Mouse (Mus musculus): ENCODE data around the gene Il9r. TPM values are rescaled to one million over a fixed set of nuclear protein-coding genes. Genes with fewer than 3 reads are reported as not detected.

The Il9r gene
- polyA plus RNA-seq, 1 experiment from 2014 or later: 0.13 TPM

DNA sequence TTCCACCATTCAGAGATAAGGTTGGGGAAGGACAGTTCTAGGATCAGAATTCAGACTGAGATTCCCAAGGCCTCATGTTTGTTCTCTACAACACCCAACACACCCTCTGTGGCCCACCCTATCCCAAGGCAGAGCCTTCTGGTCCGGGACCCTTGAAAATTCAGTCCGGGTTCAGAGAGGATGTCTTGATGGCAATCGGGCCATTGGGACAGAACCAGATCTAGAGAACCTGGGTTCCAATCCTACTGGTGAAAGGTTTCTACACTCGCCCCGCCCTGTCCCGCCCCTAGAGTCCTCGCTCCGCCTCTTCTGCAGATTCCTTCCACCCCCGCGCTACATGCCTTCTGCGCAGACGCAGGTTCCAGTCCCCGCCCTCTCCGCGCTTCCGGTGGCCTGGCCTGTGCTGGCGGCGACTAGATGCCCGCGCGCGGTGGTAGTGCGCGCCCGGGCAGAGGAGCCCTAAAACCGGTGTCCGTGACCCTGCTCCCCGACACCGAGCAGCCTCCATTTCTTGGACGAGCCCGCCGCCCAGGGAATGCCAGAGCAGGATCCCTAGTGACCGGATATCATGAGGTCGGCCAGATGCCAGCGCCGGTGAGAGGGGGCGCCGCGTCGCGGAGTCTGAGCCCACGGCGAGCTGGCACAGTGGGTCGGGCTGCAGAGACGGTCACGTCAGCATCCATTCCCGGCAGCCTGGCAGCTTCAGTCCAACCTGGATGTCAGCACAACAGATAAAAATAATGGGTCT lies 26.2 kb upstream of the Il9r start, which contains the start of gene Mpg:
Gene Mpg, plus strand, starts transcription at position 382 of the 748 bp plus-strand sequence.
- Histone ChIP-seq H3K4me3 (replicated peaks) (peak within 1 kb of the TSS; percentile 84), H3K36me3 (peaks cover 34% of the 10 kb centered on the region), H3K9me3 (replicated peaks) (no peaks in the 10 kb centered on the region), H3K4me2 (peak within 1 kb of the TSS; percentile 92), H3K27me3 (peaks cover 46% of the 10 kb centered on the region), H3K9ac (peak within 1 kb of the TSS; percentile 95), H3K27ac (peak within 1 kb of the TSS; percentile 84), H3K4me1 (replicated peaks) (peaks cover 76% of the 10 kb centered on the region)
- WGBS (ENCODE audit: insufficient replicate concordance): 3% methylated on average over 47 of the region's 47 CpGs
- peak; percentile 90 for ATAC-seq (ENCODE audit: low read depth)
- DNase-seq: peak; percentile 87

DNA sequence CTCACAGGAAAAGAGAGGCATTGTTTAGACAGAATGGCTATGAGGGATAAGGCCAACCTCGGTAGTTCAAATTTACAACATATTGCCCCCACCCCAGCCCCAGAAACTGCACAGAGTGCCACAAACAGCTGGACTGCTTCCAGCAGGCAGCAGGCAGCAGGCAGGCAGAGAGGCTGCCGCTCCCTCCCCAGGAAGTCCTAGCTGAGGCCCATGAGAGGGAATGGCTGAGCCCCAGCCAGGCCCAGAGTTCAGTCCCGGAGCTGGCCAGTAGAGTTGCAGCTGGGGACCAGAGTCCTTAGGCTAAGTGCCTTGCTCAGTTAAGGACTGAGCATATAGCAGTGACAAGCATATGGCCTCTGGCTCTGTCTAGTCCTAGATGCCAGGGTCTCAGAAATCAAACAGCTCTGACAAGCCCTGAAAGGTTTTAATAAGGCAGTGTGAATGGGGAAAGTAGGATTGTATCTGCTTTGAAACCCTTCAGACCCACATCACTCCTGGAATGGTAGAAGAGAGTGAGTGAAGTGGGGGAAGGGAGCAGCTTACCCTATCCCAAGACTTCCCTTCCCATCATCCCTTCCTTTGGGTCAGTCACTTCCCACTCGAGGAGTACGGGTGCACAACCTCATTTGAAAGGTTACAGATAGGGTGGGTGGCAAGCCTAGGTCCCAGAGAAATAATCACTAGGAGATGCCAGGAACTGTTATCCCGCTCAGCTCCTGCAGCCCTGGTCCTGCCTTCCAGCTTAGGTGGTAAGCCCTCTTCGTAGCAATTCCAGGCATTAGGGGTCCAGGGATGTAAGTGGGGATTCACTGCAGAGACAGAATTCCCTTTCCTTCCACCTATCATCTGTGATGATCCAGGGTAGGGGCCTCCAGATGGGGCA lies 25.4 kb upstream of the Il9r start:
- no peak for ATAC-seq (ENCODE audit: low read depth)
- peak overlapping the region; percentile 92 for H3K4me2 ChIP-seq
- H3K9ac ChIP-seq: 0 out of 2 replicates have a peak overlapping the region, but pooled peaks have one; percentile 17
- no peaks in the 10 kb centered on the region for H3K9me3 ChIP-seq (replicated peaks)
- peak overlapping the region; percentile 44 for H3K27ac ChIP-seq
- peaks cover 26% of the 10 kb centered on the region for H3K36me3 ChIP-seq
- DNase-seq: no peak
- H3K4me1 ChIP-seq (replicated peaks): peaks cover 78% of the 10 kb centered on the region
- WGBS (ENCODE audit: insufficient replicate concordance): 47% methylated on average over 7 of the region's 7 CpGs
- H3K27me3 ChIP-seq: peaks cover 54% of the 10 kb centered on the region
- H3K4me3 ChIP-seq (replicated peaks): peak overlapping the region; percentile 84

DNA sequence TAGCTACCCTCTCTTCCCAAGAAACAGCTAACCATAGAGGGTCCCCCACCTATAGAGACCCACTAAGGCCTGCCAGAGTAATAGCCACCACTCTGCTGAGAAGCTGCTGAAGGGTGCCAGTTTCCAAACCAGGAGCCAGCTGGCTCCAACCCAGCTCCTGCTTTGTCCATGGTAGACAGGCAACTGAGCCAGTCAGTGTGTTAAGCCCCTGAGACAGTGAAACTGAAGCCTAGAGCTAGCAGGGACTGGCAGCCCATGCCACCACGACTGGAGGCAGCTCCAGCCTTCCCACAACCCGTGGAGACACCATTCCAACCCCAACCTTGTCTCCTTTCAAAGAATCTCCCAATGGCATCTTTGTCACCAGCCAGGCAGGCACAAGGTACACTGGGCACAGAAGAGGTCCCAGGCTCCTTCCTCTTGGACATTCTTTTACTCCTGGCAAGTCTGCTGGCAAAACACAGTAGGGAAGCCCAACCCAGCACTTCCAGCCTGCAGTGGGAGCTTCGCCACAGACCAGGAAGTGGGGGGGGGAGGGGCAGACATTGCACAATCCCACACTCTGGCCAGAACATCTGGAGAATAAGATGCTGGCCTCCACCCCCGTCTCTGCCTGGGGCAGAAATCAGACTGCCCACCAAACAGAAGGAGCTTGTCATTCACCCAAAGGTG lies 24.5 kb upstream of the Il9r start:
- Histone ChIP-seq H3K27ac (peak overlapping the region; percentile 44), H3K4me2 (no peak overlapping the region)

DNA sequence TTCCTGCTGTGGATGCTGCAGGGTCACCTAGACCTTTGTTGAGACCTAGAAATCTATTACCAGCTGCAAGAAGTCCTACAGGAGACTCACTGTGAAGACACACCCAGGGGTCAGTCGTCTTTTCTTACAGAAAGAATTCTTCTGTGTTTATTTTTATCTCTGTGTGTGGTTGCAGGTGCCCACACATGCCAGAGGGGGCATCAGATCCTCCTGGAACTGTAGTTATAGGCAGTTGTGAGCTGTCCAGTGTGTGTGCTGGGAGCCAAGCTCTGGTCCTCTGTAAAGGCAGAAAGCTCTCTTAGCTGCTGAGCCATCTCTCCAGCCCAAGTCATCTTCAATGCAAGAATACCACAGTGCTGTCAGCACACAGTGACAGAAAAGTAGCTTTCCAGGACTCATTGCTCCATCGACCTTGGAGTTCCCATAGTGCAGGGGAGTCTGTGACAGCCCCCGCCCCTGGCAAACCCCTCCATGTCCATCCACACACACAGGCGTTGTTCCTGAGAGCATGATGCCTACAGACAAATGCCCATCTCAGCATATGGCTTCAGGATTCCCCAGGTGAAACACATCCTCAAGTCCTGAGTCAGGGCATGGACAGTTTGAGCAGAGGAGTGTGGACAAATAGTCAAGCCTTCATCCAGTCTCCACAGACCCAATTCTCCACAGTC lies 23.4 kb upstream of the Il9r start:
- WGBS (ENCODE audit: insufficient replicate concordance): 50% methylated on average over 4 of the region's 4 CpGs
- H3K9me3 ChIP-seq (replicated peaks): no peaks in the 10 kb centered on the region
- no peak for ATAC-seq (ENCODE audit: low read depth)
- H3K4me2 ChIP-seq: no peak overlapping the region
- no peak overlapping the region for H3K27ac ChIP-seq
- no peak overlapping the region for H3K4me3 ChIP-seq (replicated peaks)
- peaks cover 74% of the 10 kb centered on the region for H3K27me3 ChIP-seq
- peaks cover 6% of the 10 kb centered on the region for H3K36me3 ChIP-seq
- DNase-seq: no peak
- H3K4me1 ChIP-seq (replicated peaks): peaks cover 83% of the 10 kb centered on the region
- no peak overlapping the region for H3K9ac ChIP-seq

More for the DNA sequence above, 24.5 kb upstream of the Il9r start:
- H3K9ac ChIP-seq: no peak overlapping the region
- WGBS (ENCODE audit: insufficient replicate concordance): 12% methylated on average over 4 of the region's 4 CpGs
- H3K27me3 ChIP-seq: peaks cover 63% of the 10 kb centered on the region
- no peaks in the 10 kb centered on the region for H3K9me3 ChIP-seq (replicated peaks)
- DNase-seq (no peak), ATAC-seq (ENCODE audit: low read depth) (no peak)
- H3K4me3 ChIP-seq (replicated peaks): no peak overlapping the region
- peaks cover 17% of the 10 kb centered on the region for H3K36me3 ChIP-seq
- H3K4me1 ChIP-seq (replicated peaks): peaks cover 81% of the 10 kb centered on the region

DNA sequence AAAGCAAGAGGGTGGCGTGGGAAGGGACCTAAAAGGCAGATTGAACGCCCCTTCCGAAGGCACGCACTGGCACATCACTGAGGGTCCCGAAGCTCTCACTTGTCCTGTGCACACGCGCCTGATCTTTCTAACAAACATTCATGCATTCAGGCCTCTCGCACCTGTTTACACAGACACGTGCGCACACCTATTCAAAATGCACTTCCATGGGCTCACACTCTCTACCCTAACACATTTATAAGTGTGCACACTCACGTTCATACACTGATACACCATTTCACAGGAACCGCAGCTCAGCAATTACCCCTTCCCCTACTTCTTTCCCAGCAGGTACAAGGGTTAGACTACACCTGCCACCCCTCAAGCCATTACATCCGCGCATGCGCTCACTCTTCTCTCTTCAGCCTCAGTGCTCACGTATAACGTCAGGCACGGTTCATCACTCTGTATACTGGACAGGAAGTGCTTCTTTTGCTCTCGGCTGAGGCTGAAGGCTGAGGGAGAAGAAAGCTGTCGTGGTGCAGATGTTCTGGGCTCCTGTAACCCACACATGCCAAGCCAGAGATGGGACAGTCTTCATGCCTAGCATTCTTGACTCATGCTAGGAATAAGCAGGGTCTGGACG lies 22.6 kb upstream of the Il9r start:
- peak overlapping the region; percentile 65 for H3K4me3 ChIP-seq (replicated peaks)
- H3K9ac ChIP-seq: peak overlapping the region; percentile 73
- peaks cover 82% of the 10 kb centered on the region for H3K27me3 ChIP-seq
- peak overlapping the region; percentile 76 for H3K4me2 ChIP-seq
- WGBS (ENCODE audit: insufficient replicate concordance): 11% methylated on average over 21 of the region's 21 CpGs
- H3K4me1 ChIP-seq (replicated peaks): peaks cover 82% of the 10 kb centered on the region
- H3K27ac ChIP-seq: no peak overlapping the region
- ATAC-seq (ENCODE audit: low read depth) (no peak), DNase-seq (no peak)
- H3K9me3 ChIP-seq (replicated peaks): no peaks in the 10 kb centered on the region
- H3K36me3 ChIP-seq: no peaks in the 10 kb centered on the region

DNA sequence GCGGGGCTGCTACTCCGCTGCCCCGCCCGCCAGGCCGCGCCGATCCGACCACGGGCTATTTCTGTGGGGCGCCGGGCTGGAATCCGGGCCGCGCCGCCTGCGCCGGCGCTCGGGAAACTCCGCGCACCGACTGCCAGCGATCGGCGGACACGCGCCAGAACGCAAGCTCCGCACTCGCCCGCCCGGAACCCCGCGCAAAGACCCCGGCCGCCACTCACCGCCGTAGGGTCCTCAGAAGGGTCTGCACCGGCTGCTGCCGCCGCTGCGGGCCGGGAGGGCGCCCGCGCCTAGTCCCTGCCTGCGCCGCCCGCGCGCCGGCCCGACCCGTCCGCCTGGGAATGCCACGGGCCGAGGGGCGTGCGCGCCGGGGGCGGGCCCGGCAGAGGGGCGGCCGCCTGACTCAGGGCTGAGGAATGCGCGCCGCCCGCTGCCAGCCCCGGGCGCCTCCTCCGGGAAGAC lies 21.9 kb upstream of the Il9r start, which contains the start of gene Rhbdf1:
Gene Rhbdf1, minus strand, starts transcription at position 350 of the 459 bp plus-strand sequence.
- no peak for ATAC-seq (ENCODE audit: low read depth)

DNA sequence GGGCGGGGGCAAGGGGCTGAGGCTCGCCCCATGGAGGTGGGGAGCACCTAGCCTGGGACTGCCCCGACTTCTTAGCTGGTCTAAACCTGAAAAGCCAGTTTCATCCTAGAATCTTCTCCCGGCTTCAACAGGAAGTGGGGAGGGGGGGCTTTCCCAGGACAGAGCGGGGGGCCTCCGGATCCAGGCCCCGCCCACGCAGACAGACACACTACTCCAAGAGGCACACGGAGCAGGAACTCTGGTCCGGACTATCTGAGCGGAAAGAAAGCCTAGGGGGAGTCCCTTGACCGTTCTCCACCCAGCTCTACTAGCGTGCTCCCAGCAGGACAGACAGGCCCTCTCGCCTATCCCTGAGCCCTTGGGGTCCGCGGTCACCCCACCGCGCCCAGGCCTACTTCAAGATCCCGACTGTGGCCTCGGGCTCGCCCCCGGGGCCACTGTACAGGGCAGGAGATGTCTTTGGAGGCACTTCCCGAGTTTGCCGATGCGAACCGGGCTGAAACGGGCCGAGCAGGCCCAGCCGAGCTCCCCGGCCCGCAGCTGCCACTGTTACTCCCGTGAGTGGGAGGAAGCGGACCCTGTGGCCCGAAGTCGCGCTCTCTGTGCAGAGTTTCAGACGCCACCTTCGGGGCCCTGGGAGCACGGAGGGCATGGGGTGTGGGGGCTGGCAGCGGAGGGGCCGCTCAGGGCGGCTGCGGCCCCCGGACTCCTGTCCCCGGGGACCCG lies 21.3 kb upstream of the Il9r start:
- Histone ChIP-seq H3K36me3 (no peaks in the 10 kb centered on the region), H3K9ac (peak overlapping the region; percentile 73), H3K4me2 (peak overlapping the region; percentile 76), H3K9me3 (replicated peaks) (no peaks in the 10 kb centered on the region), H3K4me3 (replicated peaks) (peak overlapping the region; percentile 65), H3K27me3 (peaks cover 83% of the 10 kb centered on the region), H3K4me1 (replicated peaks) (peaks cover 83% of the 10 kb centered on the region), H3K27ac (peak overlapping the region; percentile 34)
- DNase-seq (no peak), ATAC-seq (ENCODE audit: low read depth) (peak; percentile 21)
- WGBS (ENCODE audit: insufficient replicate concordance): under 1% methylated on average over 46 of the region's 46 CpGs

More for the DNA sequence above, 21.9 kb upstream of the Il9r start, which contains the start of gene Rhbdf1:
- Histone ChIP-seq H3K4me1 (replicated peaks) (peaks cover 82% of the 10 kb centered on the region), H3K9me3 (replicated peaks) (no peaks in the 10 kb centered on the region), H3K36me3 (no peaks in the 10 kb centered on the region), H3K9ac (peak within 1 kb of the TSS; percentile 73), H3K4me2 (peak within 1 kb of the TSS; percentile 76), H3K27ac (peak within 1 kb of the TSS; percentile 34), H3K27me3 (peaks cover 83% of the 10 kb centered on the region), H3K4me3 (replicated peaks) (peak within 1 kb of the TSS; percentile 65)
- under 1% methylated on average over 70 of the region's 72 CpGs for WGBS (ENCODE audit: insufficient replicate concordance)
- no peak for DNase-seq

DNA sequence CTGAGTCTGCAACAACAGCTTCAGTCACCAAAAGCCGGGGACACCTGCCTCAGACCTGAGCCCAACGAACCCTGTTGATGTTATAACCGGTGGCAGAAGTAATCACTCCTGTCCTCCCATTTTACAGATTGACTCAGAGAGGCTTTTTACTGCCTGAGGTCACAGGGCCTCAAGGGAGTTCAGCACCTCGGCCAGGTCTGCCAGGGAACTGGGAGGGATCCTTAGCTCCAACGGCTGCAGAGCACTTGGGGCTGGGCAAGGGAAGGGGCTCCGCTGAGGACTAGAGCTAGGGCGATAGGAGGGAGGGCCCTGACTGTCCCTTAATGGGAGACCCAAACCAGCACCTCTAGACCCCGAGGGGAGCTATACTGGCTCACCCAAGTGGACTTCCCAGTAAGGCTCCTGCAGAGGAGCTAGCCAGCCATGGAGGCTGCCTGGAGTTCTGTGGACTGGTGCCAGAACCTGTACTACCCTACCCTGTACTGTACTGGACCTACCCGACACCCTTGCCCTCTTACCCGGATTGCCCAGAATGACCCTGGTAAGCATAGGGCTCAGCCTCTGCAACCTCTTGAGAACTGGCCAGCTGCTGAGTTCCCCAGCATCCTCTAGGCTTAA lies 20.6 kb upstream of the Il9r start:
- 36% methylated on average over 10 of the region's 10 CpGs for WGBS (ENCODE audit: insufficient replicate concordance)
- Histone ChIP-seq H3K4me3 (replicated peaks) (peak overlapping the region; percentile 65), H3K4me1 (replicated peaks) (peaks cover 78% of the 10 kb centered on the region), H3K27me3 (peaks cover 82% of the 10 kb centered on the region), H3K9me3 (replicated peaks) (no peaks in the 10 kb centered on the region), H3K9ac (peak overlapping the region; percentile 73), H3K4me2 (peak overlapping the region; percentile 76), H3K27ac (peak overlapping the region; percentile 34; the same call in 1 of the 2 replicates), H3K36me3 (no peaks in the 10 kb centered on the region)
- peak; percentile 14 for ATAC-seq (ENCODE audit: low read depth)
- DNase-seq: no peak

DNA sequence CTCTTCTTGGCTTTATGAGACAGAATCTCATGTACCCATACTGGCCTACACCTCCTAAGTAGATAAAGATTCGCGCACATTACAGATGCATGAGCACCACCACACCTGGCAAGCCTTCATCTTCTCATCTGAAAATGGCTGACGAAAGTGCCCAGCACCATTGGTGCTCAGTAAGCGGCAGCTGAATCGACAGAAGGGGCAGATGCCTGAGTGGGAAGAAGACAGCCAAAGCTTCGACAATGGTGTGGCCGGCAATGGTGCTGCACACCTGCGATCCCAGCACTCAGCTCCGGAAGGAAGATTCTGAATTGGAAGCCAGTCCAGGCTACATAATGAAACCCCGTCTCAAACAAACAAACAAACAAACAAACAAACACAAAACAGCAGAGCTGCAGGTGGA lies 19.2 kb upstream of the Il9r start:
- H3K4me1 ChIP-seq (replicated peaks): peaks cover 64% of the 10 kb centered on the region

More for the DNA sequence above, 19.2 kb upstream of the Il9r start:
- 78% methylated on average over 10 of the region's 10 CpGs for WGBS (ENCODE audit: insufficient replicate concordance)
- no peak overlapping the region for H3K4me2 ChIP-seq
- ATAC-seq (ENCODE audit: low read depth) (no peak), DNase-seq (no peak)
- H3K27me3 ChIP-seq: peaks cover 68% of the 10 kb centered on the region
- H3K9ac ChIP-seq: no peak overlapping the region
- H3K9me3 ChIP-seq (replicated peaks): no peaks in the 10 kb centered on the region
- H3K36me3 ChIP-seq: no peaks in the 10 kb centered on the region
- H3K27ac ChIP-seq: no peak overlapping the region
- H3K4me3 ChIP-seq (replicated peaks): no peak overlapping the region
